Comparison of ENCODE assay signal across 7 mouse cellular contexts in genomic region chr11:88654391-88655213, GRCm38 (mm10).
DNase-seq lines count a peak whose midpoint lies in the region; ATAC-seq and TF ChIP-seq lines count a peak whose summit lies in the region.

No protein-coding gene starts in this region.

- no peaks in the 10 kb centered on the region for H3K9me3 ChIP-seq in liver, embryonic 12.5 days (replicated peaks)
- H3K9me3 ChIP-seq in heart, embryonic 11.5 days (replicated peaks; ENCODE audit: control insufficient read depth, low read length), result no peaks in the 10 kb centered on the region
- no peaks in the 10 kb centered on the region for H3K9me3 ChIP-seq in kidney, postnatal 0 days (replicated peaks; ENCODE audit: low read length)
- no peaks in the 10 kb centered on the region for H3K9me3 ChIP-seq in stomach, embryonic 15.5 days
- no peaks in the 10 kb centered on the region for H3K9me3 ChIP-seq in midbrain, embryonic 16.5 days (replicated peaks; ENCODE audit: control insufficient read depth, low read length, poor library complexity, severe bottlenecking)

- no peaks in the 10 kb centered on the region for H3K27me3 ChIP-seq in liver, embryonic 12.5 days (replicated peaks)
- H3K27me3 ChIP-seq in heart, embryonic 11.5 days (ENCODE audit: control insufficient read depth, insufficient read depth, low read length), result no peaks in the 10 kb centered on the region
- no peaks in the 10 kb centered on the region for H3K27me3 ChIP-seq in kidney, postnatal 0 days (ENCODE audit: insufficient read depth, low read length)
- H3K27me3 ChIP-seq in stomach, embryonic 15.5 days (replicated peaks), result no peaks in the 10 kb centered on the region
- H3K27me3 ChIP-seq in midbrain, embryonic 16.5 days (ENCODE audit: control insufficient read depth, insufficient read depth, low read depth, low read length), result no peaks in the 10 kb centered on the region

- no peak for DNase-seq in liver
- no peak for DNase-seq in kidney, postnatal 0 days (ENCODE audit: low spot score)
- DNase-seq in cerebellum, adult 8-10 months, result no peak

- peaks cover 12% of the 10 kb centered on the region for H3K36me3 ChIP-seq in liver, embryonic 12.5 days
- H3K36me3 ChIP-seq in heart, embryonic 11.5 days (ENCODE audit: control insufficient read depth, insufficient read depth, low read length), result 0 out of 2 replicates have a peak, but pooled peaks cover 3% of the 10 kb centered on the region
- peaks cover 10% of the 10 kb centered on the region for H3K36me3 ChIP-seq in kidney, postnatal 0 days (ENCODE audit: insufficient read depth, low read length)
- no peaks in the 10 kb centered on the region for H3K36me3 ChIP-seq in stomach, embryonic 15.5 days
- H3K36me3 ChIP-seq in midbrain, embryonic 16.5 days (ENCODE audit: control insufficient read depth, insufficient read depth, low read length), result no peaks in the 10 kb centered on the region

- peak; percentile 51; the same call in 1 of the 2 replicates for ATAC-seq in liver, embryonic 12.5 days
- ATAC-seq in heart, embryonic 11.5 days (replicated peaks; ENCODE audit: insufficient number of reproducible peaks, low FRiP score, low TSS enrichment), result no peak
- ATAC-seq in kidney, postnatal 0 days (replicated peaks; ENCODE audit: low FRiP score, low read depth), result peak; percentile 43; the same call in 1 of the 2 replicates
- no peak for ATAC-seq in stomach, embryonic 15.5 days (ENCODE audit: insufficient read depth, low FRiP score, low read depth)
- no peak for ATAC-seq in midbrain, embryonic 16.5 days

- peaks cover 14% of the 10 kb centered on the region for H3K4me1 ChIP-seq in liver, embryonic 12.5 days
- peaks cover 59% of the 10 kb centered on the region for H3K4me1 ChIP-seq in heart, embryonic 11.5 days (ENCODE audit: control insufficient read depth, insufficient read depth, low read length)
- peaks cover 5% of the 10 kb centered on the region for H3K4me1 ChIP-seq in kidney, postnatal 0 days (replicated peaks; ENCODE audit: insufficient read depth, low read length)
- H3K4me1 ChIP-seq in stomach, embryonic 15.5 days, result peaks cover 11% of the 10 kb centered on the region; the same call in 1 of the 2 replicates
- H3K4me1 ChIP-seq in midbrain, embryonic 16.5 days (ENCODE audit: control insufficient read depth, insufficient read depth, low read length), result peaks cover 16% of the 10 kb centered on the region

- H3K9ac ChIP-seq in liver, embryonic 12.5 days, result no peak overlapping the region
- H3K9ac ChIP-seq in heart, embryonic 11.5 days (ENCODE audit: low read depth, low read length), result no peak overlapping the region
- H3K9ac ChIP-seq in kidney, postnatal 0 days (ENCODE audit: low read depth, low read length), result no peak overlapping the region
- H3K9ac ChIP-seq in stomach, embryonic 15.5 days, result no peak overlapping the region
- H3K9ac ChIP-seq in midbrain, embryonic 16.5 days (ENCODE audit: low read depth, low read length), result no peak overlapping the region

- no peak overlapping the region for H3K4me2 ChIP-seq in liver, embryonic 12.5 days
- H3K4me2 ChIP-seq in heart, embryonic 11.5 days, result no peak overlapping the region
- no peak overlapping the region for H3K4me2 ChIP-seq in kidney, postnatal 0 days (ENCODE audit: low read length)
- no peak overlapping the region for H3K4me2 ChIP-seq in stomach, embryonic 15.5 days
- no peak overlapping the region for H3K4me2 ChIP-seq in midbrain, embryonic 16.5 days (ENCODE audit: low read length)

- H3K27ac ChIP-seq in liver, embryonic 12.5 days, result no peak overlapping the region
- H3K27ac ChIP-seq in heart, embryonic 11.5 days (ENCODE audit: low read depth, low read length), result peak overlapping the region; percentile 63
- H3K27ac ChIP-seq in kidney, postnatal 0 days, result no peak overlapping the region
- 0 out of 2 replicates have a peak overlapping the region, but pooled peaks have one; percentile 13 for H3K27ac ChIP-seq in stomach, embryonic 15.5 days
- H3K27ac ChIP-seq in midbrain, embryonic 16.5 days (ENCODE audit: low read length), result no peak overlapping the region

- TF ChIP-seq CTCF in kidney, postnatal 0 days (IDR thresholded peaks at IDR 0.05; ENCODE audit: low read depth), result no peak

- 78% methylated on average over 18 of the region's 18 CpGs for WGBS in liver, embryonic 12.5 days (ENCODE audit: insufficient replicate concordance)
- 57% methylated on average over 18 of the region's 18 CpGs for WGBS in heart, embryonic 11.5 days (ENCODE audit: insufficient replicate concordance)
- WGBS in kidney, postnatal 0 days, result 62% methylated on average over 18 of the region's 18 CpGs
- WGBS in stomach, embryonic 15.5 days, result 66% methylated on average over 18 of the region's 18 CpGs
- 81% methylated on average over 18 of the region's 18 CpGs for WGBS in midbrain, embryonic 16.5 days

- H3K4me3 ChIP-seq in liver, embryonic 12.5 days, result no peak overlapping the region
- H3K4me3 ChIP-seq in heart, embryonic 11.5 days (ENCODE audit: low read depth, low read length), result no peak overlapping the region
- H3K4me3 ChIP-seq in kidney, postnatal 0 days (replicated peaks; ENCODE audit: low read depth, low read length), result no peak overlapping the region
- no peak overlapping the region for H3K4me3 ChIP-seq in stomach, embryonic 15.5 days (replicated peaks)
- no peak overlapping the region for H3K4me3 ChIP-seq in midbrain, embryonic 16.5 days (ENCODE audit: low read depth, low read length)

Comparison
In these comparisons a context has a peak if more than half of its experiments do, and no peak if none do; other contexts are left out.
1. ATAC-seq: peak in liver, embryonic 12.5 days (single experiment) and kidney, postnatal 0 days (single experiment); none in heart, embryonic 11.5 days (single experiment), stomach, embryonic 15.5 days (single experiment) and midbrain, embryonic 16.5 days (single experiment).
2. H3K27ac ChIP-seq: peak in heart, embryonic 11.5 days (single experiment) and stomach, embryonic 15.5 days (single experiment); none in liver, embryonic 12.5 days (single experiment), kidney, postnatal 0 days (single experiment) and midbrain, embryonic 16.5 days (single experiment).